Comparison of ENCODE assay signal across 8 mouse cellular contexts in the genomic region with DNA sequence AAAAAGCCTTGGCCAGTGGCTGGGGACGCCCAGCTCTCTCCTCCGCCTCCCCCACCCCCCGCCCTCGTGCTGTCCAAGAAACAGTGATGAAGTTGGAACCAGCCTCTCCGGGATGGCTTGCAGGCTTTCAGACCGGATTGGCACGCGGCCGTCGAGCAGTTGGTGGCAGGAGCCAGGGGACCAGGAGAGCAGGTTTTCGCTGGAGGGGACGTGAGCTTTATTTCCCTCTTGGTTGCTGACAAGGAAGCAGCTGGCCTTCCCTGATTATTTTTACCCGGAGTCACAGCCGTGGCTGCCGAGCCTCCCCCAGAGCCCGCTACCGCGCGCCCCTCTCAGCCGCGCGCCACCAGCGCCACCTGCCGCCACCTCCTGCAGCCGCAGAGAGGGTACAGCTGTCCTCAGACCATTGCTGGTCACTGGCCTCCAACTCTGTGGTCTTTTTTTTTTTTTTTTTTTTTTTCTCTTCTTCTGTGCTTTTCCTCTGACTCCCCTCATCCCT. TPM values are rescaled to one million over a fixed set of nuclear protein-coding genes. Genes with fewer than 3 reads are reported as not detected.
DNase-seq lines count a peak whose midpoint lies in the region; ATAC-seq and TF ChIP-seq lines count a peak whose summit lies in the region.

No protein-coding gene starts in this region.

- H3K9ac ChIP-seq in MEL (ENCODE audit: control insufficient read depth, low read depth, low read length, poor library complexity, severe bottlenecking), result peak overlapping the region; percentile 61
- peak overlapping the region; percentile 44 for H3K9ac ChIP-seq in forebrain, postnatal 0 days
- H3K9ac ChIP-seq in lung, embryonic 16.5 days (ENCODE audit: low read length), result peak overlapping the region; percentile 55; the same call in 1 of the 2 replicates

- H3K27me3 ChIP-seq in MEL (ENCODE audit: control insufficient read depth in 1 of 2, insufficient read depth in 2 of 2, low read length in 2 of 2), result no peaks in the 10 kb centered on the region; a peak in 1 of 4 replicates
- no peaks in the 10 kb centered on the region for H3K27me3 ChIP-seq in forebrain, postnatal 0 days (ENCODE audit: insufficient read depth, low read length)
- peaks cover 2% of the 10 kb centered on the region for H3K27me3 ChIP-seq in lung, embryonic 16.5 days (ENCODE audit: control insufficient read depth, insufficient read depth, low read depth, low read length)

- peak overlapping the region; percentile 67 for H3K4me2 ChIP-seq in forebrain, postnatal 0 days (ENCODE audit: low read depth)
- peak overlapping the region; percentile 62 for H3K4me2 ChIP-seq in lung, embryonic 16.5 days (ENCODE audit: low read depth, low read length)

- no peaks in the 10 kb centered on the region for H3K9me3 ChIP-seq in MEL (replicated peaks; ENCODE audit: insufficient read depth, low read length)
- no peaks in the 10 kb centered on the region for H3K9me3 ChIP-seq in forebrain, postnatal 0 days (ENCODE audit: low read length)
- H3K9me3 ChIP-seq in lung, embryonic 16.5 days (ENCODE audit: control insufficient read depth, low read length), result no peaks in the 10 kb centered on the region

- H3K4me1 ChIP-seq in MEL (ENCODE audit: control insufficient read depth in 1 of 2, insufficient read depth in 2 of 2, low read length in 2 of 2), result peaks cover 0 to 3% of the 10 kb centered on the region in 2 experiments; a peak in 3 of 4 replicates
- H3K4me1 ChIP-seq in forebrain, postnatal 0 days (ENCODE audit: insufficient read depth), result no peaks in the 10 kb centered on the region
- 0 out of 2 replicates have a peak, but pooled peaks cover 2% of the 10 kb centered on the region for H3K4me1 ChIP-seq in lung, embryonic 16.5 days (replicated peaks; ENCODE audit: control insufficient read depth, insufficient read depth, low read length)

- whole genome bisulfite sequencing in forebrain, postnatal 0 days, result 0% methylated on average over 18 of the region's 25 CpGs
- WGBS in lung, embryonic 16.5 days, result 1% methylated on average over 24 of the region's 25 CpGs

- peaks cover 0 to 6% of the 10 kb centered on the region in 2 experiments; a peak in 2 of 4 replicates for H3K36me3 ChIP-seq in MEL (ENCODE audit: control insufficient read depth in 1 of 2, insufficient read depth in 2 of 2, low read length in 2 of 2)
- no peaks in the 10 kb centered on the region for H3K36me3 ChIP-seq in forebrain, postnatal 0 days (ENCODE audit: insufficient read depth)
- H3K36me3 ChIP-seq in lung, embryonic 16.5 days (ENCODE audit: control insufficient read depth, insufficient read depth, low read length), result no peaks in the 10 kb centered on the region

- DNase-seq in MEL (ENCODE audit: low read depth, low spot score), result peak; percentile 84
- DNase-seq in cerebellum, adult 11 months, result peak; percentile 73
- peak; percentile 87 for DNase-seq in forebrain, postnatal 0 days
- peak; percentile 83 to 85 for DNase-seq in heart, postnatal 36 days
- peak; percentile 56 to 74 for DNase-seq in layer of hippocampus, adult 8-10 months (ENCODE audit: low spot score in 2 of 2)
- peak; percentile 74 for DNase-seq in ovary, postnatal 14 days (ENCODE audit: low spot score)
- DNase-seq in thymus, postnatal 4 days, result peak; percentile 82

- no peak overlapping the region for H3K27ac ChIP-seq in MEL (ENCODE audit: control insufficient read depth, low read depth, low read length)
- H3K27ac ChIP-seq in forebrain, postnatal 0 days (ENCODE audit: low read depth, low read length), result 0 out of 2 replicates have a peak overlapping the region, but pooled peaks have one; percentile 9
- no peak overlapping the region for H3K27ac ChIP-seq in lung, embryonic 16.5 days (ENCODE audit: low read length)

- TF ChIP-seq CTCF in MEL (IDR thresholded peaks at IDR 0.05 in 2 of 3, conservative IDR thresholded peaks at IDR 0.05 in 1 of 3; ENCODE audit: control insufficient read depth in 1 of 3, insufficient read depth in 1 of 3, low read depth in 2 of 3, low read length in 3 of 3, poor library complexity in 1 of 3, severe bottlenecking in 1 of 3), result peak; percentile 57 to 98 (median 89)
- peak; percentile 90 for TF ChIP-seq CTCF in forebrain, postnatal 0 days (IDR thresholded peaks at IDR 0.05; ENCODE audit: low read depth)

- TF ChIP-seq POLR2A in MEL (IDR thresholded peaks at IDR 0.05; ENCODE audit: control insufficient read depth in 1 of 2, insufficient read depth in 1 of 2, low read depth in 1 of 2, low read length in 2 of 2, poor library complexity in 1 of 2), result no peak; a peak in 1 of 4 replicates

- peak overlapping the region; percentile 59 to 62 for H3K4me3 ChIP-seq in MEL (ENCODE audit: control insufficient read depth in 1 of 2, insufficient read depth in 1 of 2, low read depth in 2 of 2, low read length in 2 of 2)
- peak overlapping the region; percentile 38 for H3K4me3 ChIP-seq in forebrain, postnatal 0 days (ENCODE audit: low read depth, low read length)
- peak overlapping the region; percentile 28 for H3K4me3 ChIP-seq in lung, embryonic 16.5 days (ENCODE audit: low read length)

- H3K79me2 ChIP-seq in MEL (ENCODE audit: control insufficient read depth, insufficient read depth, low read length, poor library complexity), result no peaks in the 10 kb centered on the region

- intact Hi-C loops in heart, postnatal 36 days (cut with DNase I), result loop anchor here (1.0 to 5.0 kb wide), 2 partner anchors 228 to 841 kb away; no protein-coding TSS in a partner anchor

- peak; percentile 88 for TF ChIP-seq RAD21 in MEL (IDR thresholded peaks at IDR 0.05; ENCODE audit: low read depth, low read length)

- peak in 1 of 2 experiments; percentile 46; a peak in 2 of 4 replicates for TF ChIP-seq EP300 in MEL (IDR thresholded peaks at IDR 0.05; ENCODE audit: low read depth in 1 of 2, low read length in 2 of 2)

- peak; percentile 97 for ATAC-seq in forebrain, postnatal 0 days
- ATAC-seq in lung, embryonic 16.5 days (ENCODE audit: low read depth), result peak; percentile 96

TF ChIP-seq in MEL, 35 proteins besides CTCF, POLR2A, EP300 and RAD21 (continues in another document):
- TF ChIP-seq NELFE (IDR thresholded peaks at IDR 0.05; ENCODE audit: low read depth, low read length) (no peak), MAX (IDR thresholded peaks at IDR 0.05; ENCODE audit: low read length) (peak; percentile 49), SMC3 (IDR thresholded peaks at IDR 0.05; ENCODE audit: low read depth, low read length) (peak; percentile 79), ELF1 (IDR thresholded peaks at IDR 0.05; ENCODE audit: low read depth, low read length) (0 out of 2 replicates have a peak, but pooled peaks have one; percentile 33), ETS1 (IDR thresholded peaks at IDR 0.05; ENCODE audit: low read depth, low read length) (0 out of 2 replicates have a peak, but pooled peaks have one; percentile 47), GABPA (IDR thresholded peaks at IDR 0.05; ENCODE audit: low read depth, low read length) (no peak), JUND (IDR thresholded peaks at IDR 0.05; ENCODE audit: low read depth, low read length) (no peak), MAFK (IDR thresholded peaks at IDR 0.05; ENCODE audit: borderline replicate concordance, low read depth, low read length) (no peak), HCFC1 (IDR thresholded peaks at IDR 0.05; ENCODE audit: low read depth, low read length) (no peak), POLR2AphosphoS5 (IDR thresholded peaks at IDR 0.05; ENCODE audit: borderline replicate concordance, low read depth, low read length) (no peak), MAZ (IDR thresholded peaks at IDR 0.05; ENCODE audit: low read depth, low read length) (no peak; the same call in 1 of the 2 replicates), MYB (IDR thresholded peaks at IDR 0.05; ENCODE audit: low read depth, low read length) (no peak), NRF1 (IDR thresholded peaks at IDR 0.05; ENCODE audit: insufficient read depth, low read depth, low read length, poor library complexity, severe bottlenecking) (no peak), CHD2 (IDR thresholded peaks at IDR 0.05; ENCODE audit: low read length) (no peak), MYC (IDR thresholded peaks at IDR 0.05; ENCODE audit: low read depth, low read length) (peak; percentile 52; the same call in 1 of the 2 replicates), CHD1 (IDR thresholded peaks at IDR 0.05; ENCODE audit: low read depth, low read length) (no peak), USF1 (IDR thresholded peaks at IDR 0.05; ENCODE audit: low read depth, low read length) (no peak), TAL1 (IDR thresholded peaks at IDR 0.05; ENCODE audit: low read length) (peak; percentile 79), E2F4 (IDR thresholded peaks at IDR 0.05; ENCODE audit: borderline replicate concordance, low read depth, low read length) (no peak), TBP (IDR thresholded peaks at IDR 0.05; ENCODE audit: low read depth, low read length) (no peak), TCF12 (IDR thresholded peaks at IDR 0.05; ENCODE audit: low read depth, low read length) (peak; percentile 53; the same call in 1 of the 2 replicates), ZMIZ1 (IDR thresholded peaks at IDR 0.05; ENCODE audit: low read depth, low read length) (no peak), BHLHE40 (IDR thresholded peaks at IDR 0.05; ENCODE audit: borderline replicate concordance, low read depth, low read length) (0 out of 2 replicates have a peak, but pooled peaks have one; percentile 12), KAT2A (conservative IDR thresholded peaks at IDR 0.05; ENCODE audit: low read depth, low read length) (no peak), SIN3A (IDR thresholded peaks at IDR 0.05; ENCODE audit: low read length) (no peak)

RNA-seq across cellular contexts. Expression of a gene that starts 14.5 kb away (rescaled TPM):
- 367 and 433 TPM in 2 replicates for total RNA-seq in MEL (2012; rRNA removed)
- 100 to 1,000 TPM in 1 of 2 experiments, not detected in 1; 337 TPM for polyA plus RNA-seq in MEL (2012; ENCODE audit: insufficient read depth in 1 of 2, insufficient read length in 2 of 2, low read depth in 1 of 2, low replicate concordance in 2 of 2, missing spikeins in 1 of 2)
- total RNA-seq in forebrain, postnatal 0 days (2014; rRNA removed), result 276 and 348 TPM in 2 replicates
- polyA plus RNA-seq in forebrain, postnatal 0 days (2015; fragmentation: Nextera tagmentation; extraction: Ambion mirVana), result 292 and 342 TPM in 2 replicates
- total RNA-seq in heart, postnatal 36 days (2021), result 100 to 1,000 TPM; 262 to 263 TPM
- 100 to 1,000 TPM; 190 to 208 (median 197) TPM for total RNA-seq in layer of hippocampus, adult 8-10 months (2022)
- 227 and 238 TPM in 2 replicates for polyA plus RNA-seq in lung, embryonic 16.5 days (2015; fragmentation: Nextera tagmentation; extraction: Ambion mirVana)

RNA-seq across cellular contexts. Expression of a gene that starts 56.0 kb away (rescaled TPM):
- not detected in 2 replicates for total RNA-seq in MEL (2012; rRNA removed)
- polyA plus RNA-seq in MEL (2012; ENCODE audit: insufficient read depth in 1 of 2, insufficient read length in 2 of 2, low read depth in 1 of 2, low replicate concordance in 2 of 2, missing spikeins in 1 of 2), result not detected
- total RNA-seq in forebrain, postnatal 0 days (2014; rRNA removed), result 0.23 and 1.3 TPM in 2 replicates
- 0.45 TPM in 1 of 2 replicates, not detected in the other for polyA plus RNA-seq in forebrain, postnatal 0 days (2015; fragmentation: Nextera tagmentation; extraction: Ambion mirVana)
- total RNA-seq in heart, postnatal 36 days (2021), result not detected
- total RNA-seq in layer of hippocampus, adult 8-10 months (2022), result under 1 TPM in 2 of 4 experiments, not detected in 2; 0.11 to 0.21 TPM
- polyA plus RNA-seq in lung, embryonic 16.5 days (2015; fragmentation: Nextera tagmentation; extraction: Ambion mirVana), result 0.21 TPM in 1 of 2 replicates, not detected in the other
